Mouse (Mus musculus): ENCODE results near the gene Nrxn3. TPM values are rescaled to one million over a fixed set of nuclear protein-coding genes. Genes with fewer than 3 reads are reported as not detected.

Nrxn3 gene
- polyA plus RNA-seq, 1 experiment: 0.19 TPM

DNA sequence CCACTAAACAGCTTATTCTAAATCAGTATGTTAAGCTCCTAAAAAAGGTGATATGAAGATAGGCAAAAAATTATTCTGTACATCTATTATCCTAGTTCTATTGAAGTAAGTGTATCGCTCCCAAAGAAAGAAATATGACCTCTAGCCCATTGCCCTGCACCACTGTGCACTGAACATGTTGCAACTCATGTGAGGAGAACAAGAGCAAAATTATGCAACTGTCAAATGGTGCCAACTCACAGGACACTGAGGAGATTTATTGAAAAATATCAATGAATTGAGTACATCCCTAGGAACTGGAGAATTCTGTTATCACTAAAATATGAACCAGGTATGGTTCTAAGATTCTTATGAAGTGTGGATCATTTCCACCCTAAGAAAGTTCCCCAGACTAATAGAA lies 1479.8 kb downstream of the Nrxn3 start:
- TF ChIP-seq POLR2A (IDR thresholded peaks at IDR 0.05; ENCODE audit: control insufficient read depth, extremely low read depth, insufficient read depth, low read length, poor library complexity) (no peak), CTCF (IDR thresholded peaks at IDR 0.05; ENCODE audit: borderline replicate concordance, control insufficient read depth, extremely low read depth, insufficient read depth, low read length, poor library complexity) (no peak)
- Histone ChIP-seq H3K27ac (ENCODE audit: control insufficient read depth, insufficient read depth, low read length) (no peak overlapping the region), H3K27me3 (ENCODE audit: control insufficient read depth, insufficient read depth, low read length) (no peaks in the 10 kb centered on the region), H3K36me3 (ENCODE audit: control insufficient read depth, insufficient read depth, low read length) (no peaks in the 10 kb centered on the region), H3K4me1 (replicated peaks; ENCODE audit: control insufficient read depth, insufficient read depth, low read length) (no peaks in the 10 kb centered on the region), H3K4me3 (ENCODE audit: control insufficient read depth, insufficient read depth, low read length) (no peak overlapping the region)
- WGBS: 100% methylated on average over 1 of the region's 1 CpGs
- no peak for DNase-seq

DNA sequence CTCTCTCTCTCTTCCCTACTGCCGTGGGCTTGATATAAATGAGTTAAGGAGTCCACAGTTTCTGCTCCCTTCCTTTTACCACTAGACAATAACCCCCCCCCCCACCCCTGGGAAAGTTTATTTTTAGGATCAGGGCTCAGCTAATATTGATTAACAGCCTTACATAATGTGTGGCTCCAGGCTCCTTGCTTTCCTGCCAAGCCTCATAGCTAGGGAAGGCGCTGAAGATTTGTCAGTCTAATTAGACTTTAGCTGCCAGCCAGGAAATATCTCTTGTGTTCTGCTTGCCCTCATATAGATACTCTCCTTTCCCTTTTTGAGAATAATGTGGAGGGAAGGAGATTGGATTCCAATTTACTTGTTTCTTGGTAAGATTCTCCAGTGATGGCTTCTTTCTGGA lies 1488.7 kb downstream of the Nrxn3 start:
- WGBS: 95% methylated on average over 2 of the region's 2 CpGs
- no peaks in the 10 kb centered on the region for H3K36me3 ChIP-seq (ENCODE audit: control insufficient read depth, insufficient read depth, low read length)
- no peak overlapping the region for H3K27ac ChIP-seq (ENCODE audit: control insufficient read depth, insufficient read depth, low read length)
- no peaks in the 10 kb centered on the region for H3K4me1 ChIP-seq (replicated peaks; ENCODE audit: control insufficient read depth, insufficient read depth, low read length)
- no peak overlapping the region for H3K4me3 ChIP-seq (ENCODE audit: control insufficient read depth, insufficient read depth, low read length)
- no peaks in the 10 kb centered on the region for H3K27me3 ChIP-seq (ENCODE audit: control insufficient read depth, insufficient read depth, low read length)
- no peak for DNase-seq
- TF ChIP-seq CTCF (IDR thresholded peaks at IDR 0.05; ENCODE audit: borderline replicate concordance, control insufficient read depth, extremely low read depth, insufficient read depth, low read length, poor library complexity): no peak
- TF ChIP-seq POLR2A (IDR thresholded peaks at IDR 0.05; ENCODE audit: control insufficient read depth, extremely low read depth, insufficient read depth, low read length, poor library complexity): no peak

DNA sequence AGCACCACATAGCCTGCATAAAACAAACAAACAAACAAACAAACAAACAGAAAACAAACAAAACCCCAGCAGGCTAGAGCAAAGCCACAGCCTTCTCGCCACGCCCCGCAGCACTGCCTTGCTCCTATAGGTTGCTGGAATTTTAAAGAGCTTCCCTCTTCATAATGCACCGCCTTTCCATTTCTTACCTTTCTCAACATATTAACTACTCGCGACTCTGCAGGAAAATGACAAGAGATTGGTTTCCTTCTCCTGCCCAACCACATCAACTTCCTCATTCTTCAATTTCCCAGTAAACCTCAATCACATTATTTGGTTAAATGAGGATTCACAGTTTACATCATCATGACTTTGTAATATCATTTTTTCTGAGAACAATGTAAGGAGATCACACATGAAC lies 1494.4 kb downstream of the Nrxn3 start:
- Histone ChIP-seq H3K27me3 (ENCODE audit: control insufficient read depth, insufficient read depth, low read length) (no peaks in the 10 kb centered on the region), H3K4me3 (ENCODE audit: control insufficient read depth, insufficient read depth, low read length) (no peak overlapping the region), H3K36me3 (ENCODE audit: control insufficient read depth, insufficient read depth, low read length) (no peaks in the 10 kb centered on the region), H3K27ac (ENCODE audit: control insufficient read depth, insufficient read depth, low read length) (no peak overlapping the region), H3K4me1 (replicated peaks; ENCODE audit: control insufficient read depth, insufficient read depth, low read length) (no peaks in the 10 kb centered on the region)
- WGBS: 38% methylated on average over 6 of the region's 6 CpGs
- no peak for TF ChIP-seq CTCF (IDR thresholded peaks at IDR 0.05; ENCODE audit: borderline replicate concordance, control insufficient read depth, extremely low read depth, insufficient read depth, low read length, poor library complexity)
- no peak for TF ChIP-seq POLR2A (IDR thresholded peaks at IDR 0.05; ENCODE audit: control insufficient read depth, extremely low read depth, insufficient read depth, low read length, poor library complexity)
- no peak for DNase-seq

DNA sequence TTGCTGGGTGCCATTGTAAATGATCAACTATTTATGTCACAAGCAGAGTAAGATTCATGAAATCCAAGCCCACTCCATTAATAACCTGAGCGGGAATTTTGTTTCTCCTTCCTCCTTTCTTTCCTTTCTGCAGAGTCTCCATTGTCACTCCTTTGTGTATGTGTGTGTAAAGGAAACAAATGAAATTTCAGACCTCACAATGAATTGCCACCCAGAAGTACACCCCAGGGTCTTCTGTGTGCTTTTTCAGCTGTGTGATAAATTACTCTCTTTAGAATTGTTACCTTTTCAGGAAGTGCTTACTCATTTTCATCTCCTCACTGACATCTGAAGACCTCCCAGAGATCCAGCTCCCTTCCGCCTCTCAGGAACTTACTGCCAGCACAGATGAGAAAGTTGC lies 1506.4 kb downstream of the Nrxn3 start:
- WGBS: 69% methylated on average over 2 of the region's 2 CpGs
- no peak for DNase-seq

DNA sequence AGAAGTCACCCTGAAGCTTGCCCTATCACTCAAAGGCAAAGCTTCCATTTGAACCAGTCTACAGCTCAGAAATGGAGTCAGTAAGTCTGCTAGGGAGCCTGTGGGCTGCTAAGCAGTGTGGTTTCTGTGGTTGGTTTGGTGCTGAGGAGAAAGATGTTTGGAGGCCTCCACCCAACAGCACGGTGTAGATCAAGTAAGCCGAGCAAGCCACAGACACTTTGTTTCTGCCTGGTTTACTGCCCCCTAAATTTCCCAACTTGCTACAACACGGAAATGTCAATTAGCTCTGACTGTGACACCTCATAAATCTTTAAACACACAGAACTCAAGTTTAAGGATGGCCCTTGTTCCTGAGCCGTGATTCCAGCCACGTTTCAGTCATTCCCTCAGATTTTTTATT lies 1513.4 kb downstream of the Nrxn3 start:
- no peaks in the 10 kb centered on the region for H3K36me3 ChIP-seq (ENCODE audit: control insufficient read depth, insufficient read depth, low read length)
- DNase-seq: no peak
- WGBS: 13% methylated on average over 5 of the region's 5 CpGs
- H3K4me3 ChIP-seq (ENCODE audit: control insufficient read depth, insufficient read depth, low read length): no peak overlapping the region
- H3K27ac ChIP-seq (ENCODE audit: control insufficient read depth, insufficient read depth, low read length): no peak overlapping the region
- no peak for TF ChIP-seq POLR2A (IDR thresholded peaks at IDR 0.05; ENCODE audit: control insufficient read depth, extremely low read depth, insufficient read depth, low read length, poor library complexity)
- no peaks in the 10 kb centered on the region for H3K4me1 ChIP-seq (replicated peaks; ENCODE audit: control insufficient read depth, insufficient read depth, low read length)
- no peaks in the 10 kb centered on the region for H3K27me3 ChIP-seq (ENCODE audit: control insufficient read depth, insufficient read depth, low read length)

More for the DNA sequence above, 1506.4 kb downstream of the Nrxn3 start:
- Histone ChIP-seq H3K27ac (ENCODE audit: control insufficient read depth, insufficient read depth, low read length) (no peak overlapping the region), H3K4me1 (replicated peaks; ENCODE audit: control insufficient read depth, insufficient read depth, low read length) (no peaks in the 10 kb centered on the region), H3K4me3 (ENCODE audit: control insufficient read depth, insufficient read depth, low read length) (no peak overlapping the region), H3K27me3 (ENCODE audit: control insufficient read depth, insufficient read depth, low read length) (no peaks in the 10 kb centered on the region), H3K36me3 (ENCODE audit: control insufficient read depth, insufficient read depth, low read length) (no peaks in the 10 kb centered on the region)
- TF ChIP-seq POLR2A (IDR thresholded peaks at IDR 0.05; ENCODE audit: control insufficient read depth, extremely low read depth, insufficient read depth, low read length, poor library complexity): no peak
- no peak for TF ChIP-seq CTCF (IDR thresholded peaks at IDR 0.05; ENCODE audit: borderline replicate concordance, control insufficient read depth, extremely low read depth, insufficient read depth, low read length, poor library complexity)

DNA sequence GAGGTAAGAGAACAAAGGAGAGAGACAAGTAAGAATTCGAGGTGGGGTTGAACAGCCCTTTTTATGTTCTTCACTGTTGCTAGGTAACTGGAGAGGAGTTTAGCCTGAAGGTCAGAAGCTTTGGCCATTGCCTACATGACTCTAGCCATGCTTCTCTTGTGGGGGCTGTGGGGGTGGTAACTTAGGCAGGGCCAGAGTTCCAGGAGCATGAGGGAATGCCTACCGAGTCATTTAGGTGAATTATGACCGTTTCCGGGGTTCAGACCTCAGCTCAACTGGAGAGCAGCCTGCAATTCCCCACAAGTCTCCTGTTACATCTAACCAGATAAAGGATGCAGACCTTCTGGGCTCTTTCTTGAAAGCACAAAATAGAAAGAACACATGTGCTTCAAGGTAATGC lies 1537.6 kb downstream of the Nrxn3 start:
- H3K4me1 ChIP-seq (replicated peaks; ENCODE audit: control insufficient read depth, insufficient read depth, low read length): no peaks in the 10 kb centered on the region
- no peak for DNase-seq
- TF ChIP-seq POLR2A (IDR thresholded peaks at IDR 0.05; ENCODE audit: control insufficient read depth, extremely low read depth, insufficient read depth, low read length, poor library complexity) (no peak), CTCF (IDR thresholded peaks at IDR 0.05; ENCODE audit: borderline replicate concordance, control insufficient read depth, extremely low read depth, insufficient read depth, low read length, poor library complexity) (no peak)
- WGBS: 70% methylated on average over 4 of the region's 4 CpGs
- no peaks in the 10 kb centered on the region for H3K27me3 ChIP-seq (ENCODE audit: control insufficient read depth, insufficient read depth, low read length)
- no peak overlapping the region for H3K27ac ChIP-seq (ENCODE audit: control insufficient read depth, insufficient read depth, low read length)
- no peak overlapping the region for H3K4me3 ChIP-seq (ENCODE audit: control insufficient read depth, insufficient read depth, low read length)
- H3K36me3 ChIP-seq (ENCODE audit: control insufficient read depth, insufficient read depth, low read length): no peaks in the 10 kb centered on the region

DNA sequence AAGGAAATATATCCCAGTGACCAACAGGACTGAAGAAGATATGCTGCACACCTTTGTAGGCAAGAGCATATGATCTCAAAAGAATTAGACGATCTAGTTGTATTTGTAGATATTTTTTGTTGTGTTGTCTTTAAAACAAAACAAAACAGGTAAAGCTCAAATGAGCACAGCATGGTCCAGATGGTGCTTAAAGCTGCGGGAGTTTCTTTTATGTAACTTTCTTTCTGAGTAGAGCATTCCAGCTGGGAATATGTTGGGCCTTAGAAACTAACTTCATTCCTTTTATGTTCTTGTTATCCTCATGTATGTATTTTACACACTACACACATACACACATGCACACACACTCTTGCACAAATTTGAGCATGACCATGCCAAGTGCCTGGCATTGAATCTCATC lies 1545.4 kb downstream of the Nrxn3 start:
- Histone ChIP-seq H3K27me3 (ENCODE audit: control insufficient read depth, insufficient read depth, low read length) (no peaks in the 10 kb centered on the region), H3K36me3 (ENCODE audit: control insufficient read depth, insufficient read depth, low read length) (no peaks in the 10 kb centered on the region), H3K27ac (ENCODE audit: control insufficient read depth, insufficient read depth, low read length) (no peak overlapping the region), H3K4me1 (replicated peaks; ENCODE audit: control insufficient read depth, insufficient read depth, low read length) (no peaks in the 10 kb centered on the region), H3K4me3 (ENCODE audit: control insufficient read depth, insufficient read depth, low read length) (no peak overlapping the region)
- 94% methylated on average over 2 of the region's 2 CpGs for WGBS
- TF ChIP-seq POLR2A (IDR thresholded peaks at IDR 0.05; ENCODE audit: control insufficient read depth, extremely low read depth, insufficient read depth, low read length, poor library complexity): no peak
- DNase-seq: no peak

Measured in thymus, adult 2 months (tissue).